Mouse (Mus musculus) mouse trophoblast stem cell (cell line): ENCODE results near the gene Smad9.

ENCODE experiments used
- in situ Hi-C, 2 experiments: fragments of 300-500 bp; cut with MseI, MboI; formaldehyde crosslinking; loops; 2 replicates in 1 of 2; 3 replicates in 1 of 2; pipeline ENCODE4 v1.15.1; 2025

Gene Smad9

GRCm38 (mm10) chr3:54809111-54809510, 53.7 kb downstream of the Smad9 start:
- in situ Hi-C loops, result no loop called here

- in situ Hi-C loops, result loop anchor here in 1 of 2 experiments (10.0 kb wide), 1 partner anchor 253 kb away; no protein-coding TSS in a partner anchor
These were observed 56.2 kb downstream of the Smad9 start for GRCm38 (mm10) chr3:54811616-54812015.

- in situ Hi-C loops, result loop anchor here in 1 of 2 experiments (10.0 kb wide), 1 partner anchor 251 kb away; no protein-coding TSS in a partner anchor
These were observed 58.1 kb downstream of the Smad9 start for GRCm38 (mm10) chr3:54813418-54813988.

GRCm38 (mm10) chr3:54814622-54815021, 59.2 kb downstream of the Smad9 start:
- in situ Hi-C loops, result loop anchor here (5.0 to 10.0 kb wide), 2 partner anchors 248 to 250 kb away; no protein-coding TSS in a partner anchor

GRCm38 (mm10) chr3:54815292-54815691, 59.9 kb downstream of the Smad9 start:
- in situ Hi-C loops, result loop anchor here (5.0 to 10.0 kb wide), 2 partner anchors 247 to 250 kb away; no protein-coding TSS in a partner anchor

- in situ Hi-C loops, result no loop called here
These were observed 67.1 kb downstream of the Smad9 start for GRCm38 (mm10) chr3:54822526-54822925.

- in situ Hi-C loops, result no loop called here
These were observed 77.1 kb downstream of the Smad9 start for GRCm38 (mm10) chr3:54832491-54832890.

GRCm38 (mm10) chr3:54835421-54835820, 80.0 kb downstream of the Smad9 start:
- in situ Hi-C loops, result no loop called here
